Mouse (Mus musculus) liver, embryonic 12.5 days (tissue): ENCODE measurements around the gene Gm47969. TPM values are rescaled to one million over a fixed set of nuclear protein-coding genes. Genes with fewer than 3 reads are reported as not detected.

Experiments used
- ATAC-seq: fragments of 200-750 bp; cut with Nextera tagmentation; 2 replicates; pipeline ENCODE4 v1.8.0; 2017; ENCODE audit warnings: moderate number of reproducible peaks, mild to moderate bottlenecking, moderate library complexity
- H3K27ac ChIP-seq: fragments of 300-500 bp; sonication (generic); 2 replicates; pipeline ENCODE4 v1.5.1; 2016; ENCODE audit warnings: mild to moderate bottlenecking
- H3K27me3 ChIP-seq: fragments of 300-500 bp; sonication (generic); replicated peaks from 2 replicates; pipeline ENCODE4 v1.6.1; 2016; ENCODE audit warnings: mild to moderate bottlenecking, moderate library complexity
- H3K36me3 ChIP-seq: fragments of 300-500 bp; sonication (generic); 2 replicates; pipeline ENCODE4 v1.6.1; 2016; ENCODE audit warnings: mild to moderate bottlenecking, moderate library complexity
- H3K4me1 ChIP-seq: fragments of 300-500 bp; sonication (generic); 2 replicates; pipeline ENCODE4 v1.6.1; 2016
- H3K4me2 ChIP-seq: fragments of 300-500 bp; sonication (generic); 2 replicates; pipeline ENCODE4 v1.6.1; 2016; ENCODE audit warnings: mild to moderate bottlenecking, moderate library complexity
- H3K4me3 ChIP-seq: fragments of 300-500 bp; sonication (generic); 2 replicates; pipeline ENCODE4 v1.5.1; 2016; ENCODE audit warnings: mild to moderate bottlenecking, moderate library complexity
- H3K9ac ChIP-seq: fragments of 300-500 bp; sonication (generic); 2 replicates; pipeline ENCODE4 v1.6.1; 2016; ENCODE audit warnings: mild to moderate bottlenecking, moderate library complexity
- H3K9me3 ChIP-seq: fragments of 300-500 bp; sonication (generic); replicated peaks from 2 replicates; pipeline ENCODE4 v1.6.1; 2016; ENCODE audit warnings: mild to moderate bottlenecking, moderate library complexity
- whole genome bisulfite sequencing: fragments of 180-500 bp; shearing (Covaris S2); methylation state at CpG from one replicate; pipeline ENCODE4 v1.1.7; 2016; ENCODE audit not compliant: insufficient replicate concordance; 5-methylcytosine and 5-hydroxymethylcytosine counted together
- polyA plus RNA-seq: library from polyadenylated mRNA; unstranded; fragments of >200 nt; fragmentation: Nextera tagmentation; extraction: Ambion mirVana; gene quantifications from 2 replicates; pipeline ENCODE4 v1.2.1, GENCODE M21; 2016

Gene Gm47969
- polyA plus RNA-seq, 1 experiment from 2014 or later, result not detected

DNA sequence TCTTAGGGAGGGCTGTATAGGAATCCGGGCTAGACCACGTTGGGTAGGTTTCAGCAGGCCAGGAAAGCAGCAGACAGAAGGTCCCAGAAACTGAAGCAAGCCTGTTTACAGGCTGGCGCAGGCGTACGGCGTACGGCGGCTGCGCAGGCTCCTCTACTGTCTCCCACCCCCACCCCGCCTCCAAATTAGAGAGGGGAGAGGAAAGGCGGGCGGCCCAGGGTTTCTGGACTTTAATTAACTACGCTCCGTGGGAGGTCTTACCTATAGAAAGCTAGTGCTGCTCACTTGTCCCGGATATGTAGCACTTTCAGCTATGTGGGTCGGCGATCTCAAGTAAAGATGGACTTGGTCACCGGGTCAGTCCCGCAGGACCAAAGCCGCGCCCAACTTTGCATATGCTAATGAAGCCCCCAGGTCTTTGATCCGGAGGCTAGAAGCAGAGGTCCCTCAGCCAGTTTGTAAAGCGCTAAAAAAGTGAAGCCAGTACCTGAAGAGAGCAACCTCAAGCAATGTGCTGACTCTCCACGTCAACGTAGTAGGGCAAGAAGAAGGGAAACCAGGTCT, 6.5 kb upstream of the Gm47969 start, which contains the start of gene Slc19a3:
Gene Slc19a3, minus strand, starts transcription at position 340 of the 564 bp plus-strand sequence.
- peak; percentile 58; the same call in 1 of the 2 replicates for ATAC-seq
- peaks cover 4% of the 10 kb centered on the region; the same call in 1 of the 2 replicates for H3K4me1 ChIP-seq
- peak within 1 kb of the TSS; percentile 45 for H3K4me3 ChIP-seq
- no peak within 1 kb of the TSS for H3K27ac ChIP-seq
- no peak within 1 kb of the TSS for H3K9ac ChIP-seq
- H3K27me3 ChIP-seq, result peaks cover 4% of the 10 kb centered on the region; the same call in 1 of the 2 replicates
- peak within 1 kb of the TSS; percentile 66 for H3K4me2 ChIP-seq
- no peaks in the 10 kb centered on the region for H3K36me3 ChIP-seq
- 1% methylated on average over 25 of the region's 25 CpGs for WGBS
- no peaks in the 10 kb centered on the region for H3K9me3 ChIP-seq

DNA sequence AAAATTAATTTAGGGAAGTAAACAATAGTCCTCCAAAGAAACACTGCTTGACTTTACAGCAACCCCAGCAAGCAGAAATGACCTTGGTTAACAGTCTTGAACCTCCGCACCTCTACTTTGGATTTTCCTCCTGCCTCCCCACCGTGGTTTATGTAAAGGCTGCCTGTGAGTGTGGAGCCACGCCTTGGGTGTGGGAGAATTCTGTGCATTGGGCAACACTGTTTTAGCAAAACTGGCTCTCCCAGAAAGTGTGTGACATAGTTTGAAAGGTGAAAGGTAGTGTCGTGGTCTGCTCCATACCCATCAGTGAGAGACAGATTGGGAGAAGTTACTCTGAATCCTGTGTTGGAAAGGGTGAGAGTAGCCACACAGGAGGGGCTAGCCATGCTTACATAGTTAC, 5.7 kb upstream of the Gm47969 start:
- Histone ChIP-seq H3K9me3 (no peaks in the 10 kb centered on the region), H3K9ac (no peak overlapping the region), H3K27me3 (peaks cover 4% of the 10 kb centered on the region; the same call in 1 of the 2 replicates), H3K4me1 (peaks cover 4% of the 10 kb centered on the region; the same call in 1 of the 2 replicates), H3K4me3 (no peak overlapping the region), H3K27ac (no peak overlapping the region), H3K4me2 (no peak overlapping the region), H3K36me3 (no peaks in the 10 kb centered on the region)
- WGBS, result 52% methylated on average over 4 of the region's 4 CpGs
- no peak for ATAC-seq

DNA sequence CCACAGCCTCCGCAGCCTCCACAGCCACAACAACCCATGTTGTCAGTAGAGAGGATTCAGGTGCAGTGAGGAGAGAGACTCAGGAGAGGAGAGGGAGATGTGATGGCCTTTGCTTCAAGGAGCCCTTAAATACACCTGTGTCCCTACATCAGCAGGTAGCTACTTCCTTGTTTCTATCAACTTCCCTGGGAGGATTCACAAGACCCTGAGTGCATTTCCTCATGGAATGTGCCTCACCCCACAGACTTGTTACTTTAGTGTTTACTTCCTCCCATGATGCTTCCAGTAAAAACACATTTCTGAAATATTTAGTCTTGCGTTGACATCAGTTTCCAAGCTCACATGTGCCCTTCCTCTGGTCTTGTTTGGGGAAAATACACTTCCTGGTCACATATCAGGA, 2.4 kb upstream of the Gm47969 start, which contains the start of gene Krtap28-10:
Gene Krtap28-10, minus strand, starts transcription at position 101 of the 400 bp plus-strand sequence.
- H3K4me3 ChIP-seq, result no peak within 1 kb of the TSS
- WGBS, result 79% methylated on average over 2 of the region's 2 CpGs
- no peak within 1 kb of the TSS for H3K27ac ChIP-seq
- no peaks in the 10 kb centered on the region for H3K36me3 ChIP-seq
- ATAC-seq, result no peak
- H3K4me1 ChIP-seq, result peaks cover 4% of the 10 kb centered on the region; the same call in 1 of the 2 replicates
- no peak within 1 kb of the TSS for H3K9ac ChIP-seq
- no peak within 1 kb of the TSS for H3K4me2 ChIP-seq
- peaks cover 4% of the 10 kb centered on the region; the same call in 1 of the 2 replicates for H3K27me3 ChIP-seq
- H3K9me3 ChIP-seq, result no peaks in the 10 kb centered on the region

DNA sequence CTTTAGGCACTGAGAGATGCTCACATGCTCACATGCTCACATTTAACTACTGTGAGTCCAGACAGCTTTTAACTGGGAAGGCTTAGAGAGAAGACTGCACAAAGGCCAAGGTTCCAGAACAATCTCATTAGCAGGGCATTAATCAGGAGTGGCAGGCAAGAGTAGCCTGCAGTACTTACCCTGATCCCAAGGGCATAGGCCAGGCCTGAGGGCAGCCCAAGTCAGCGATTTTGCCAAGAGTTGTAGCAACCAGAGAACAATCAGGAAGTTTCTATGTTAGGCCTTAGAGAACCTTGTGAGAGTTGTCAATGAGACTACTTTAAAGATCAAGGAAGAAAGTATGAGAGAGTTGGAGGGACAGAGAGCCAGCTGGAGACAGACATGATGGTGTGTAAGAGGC, 13.7 kb downstream of the Gm47969 start:
- no peak overlapping the region for H3K4me2 ChIP-seq
- 63% methylated on average over 1 of the region's 1 CpGs for WGBS
- H3K4me3 ChIP-seq, result no peak overlapping the region
- no peak overlapping the region for H3K9ac ChIP-seq
- no peaks in the 10 kb centered on the region for H3K9me3 ChIP-seq
- no peak for ATAC-seq
- no peaks in the 10 kb centered on the region for H3K27me3 ChIP-seq
- H3K27ac ChIP-seq, result no peak overlapping the region
- H3K4me1 ChIP-seq, result no peaks in the 10 kb centered on the region
- no peaks in the 10 kb centered on the region for H3K36me3 ChIP-seq

DNA sequence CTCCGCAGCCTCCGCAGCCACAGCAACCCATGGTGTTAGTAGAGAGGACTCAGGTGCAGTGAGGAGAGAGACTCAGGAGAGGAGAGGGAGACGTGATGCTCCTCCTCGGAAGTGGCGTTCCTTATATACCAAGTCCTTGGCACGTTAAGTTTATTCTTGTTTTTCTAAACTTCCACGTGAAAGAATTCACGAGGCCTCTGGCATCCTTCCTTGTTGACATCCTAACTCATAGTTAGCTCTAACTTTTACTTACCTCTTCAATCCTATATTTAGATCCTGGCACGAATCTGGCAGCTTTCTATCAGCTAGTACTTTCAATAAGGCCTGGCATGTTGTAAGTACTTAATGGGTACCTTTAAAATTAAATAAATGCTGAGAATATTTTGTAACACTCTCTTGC, 14.5 kb downstream of the Gm47969 start, which contains the start of gene A030005K14Rik:
Gene A030005K14Rik, minus strand, starts transcription at position 101 of the 400 bp plus-strand sequence.
- H3K9ac ChIP-seq, result no peak within 1 kb of the TSS
- no peak within 1 kb of the TSS for H3K27ac ChIP-seq
- no peak within 1 kb of the TSS for H3K4me2 ChIP-seq
- H3K4me3 ChIP-seq, result no peak within 1 kb of the TSS
- no peaks in the 10 kb centered on the region for H3K36me3 ChIP-seq
- H3K9me3 ChIP-seq, result no peaks in the 10 kb centered on the region
- H3K4me1 ChIP-seq, result no peaks in the 10 kb centered on the region
- ATAC-seq, result no peak
- no peaks in the 10 kb centered on the region for H3K27me3 ChIP-seq
- 78% methylated on average over 9 of the region's 9 CpGs for WGBS

DNA sequence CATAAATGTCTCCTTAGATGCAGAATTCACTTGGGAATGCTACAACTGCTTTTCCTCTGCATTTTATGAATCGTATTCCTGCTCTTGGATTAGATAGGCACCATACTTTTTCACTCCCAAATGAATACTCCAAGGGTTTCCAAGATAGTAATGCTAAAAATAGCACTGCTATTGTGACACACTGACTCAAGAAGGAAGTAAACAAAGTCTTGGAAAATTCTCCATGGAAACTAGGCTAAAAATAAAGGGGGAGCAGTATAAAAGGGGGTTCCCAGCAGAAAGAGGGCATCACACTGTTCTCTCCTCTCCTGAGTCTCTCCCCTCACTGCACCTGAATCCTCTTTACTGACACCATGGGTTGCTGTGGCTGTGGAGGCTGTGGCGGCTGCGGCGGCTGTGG, 15.9 kb downstream of the Gm47969 start, which contains the start of gene Krtap28-13:
Gene Krtap28-13, plus strand, starts transcription at position 288 of the 400 bp plus-strand sequence.
- no peaks in the 10 kb centered on the region for H3K9me3 ChIP-seq
- 77% methylated on average over 4 of the region's 4 CpGs for WGBS
- no peak within 1 kb of the TSS for H3K4me3 ChIP-seq
- H3K4me1 ChIP-seq, result no peaks in the 10 kb centered on the region
- H3K36me3 ChIP-seq, result no peaks in the 10 kb centered on the region
- H3K27ac ChIP-seq, result no peak within 1 kb of the TSS
- ATAC-seq, result no peak
- no peak within 1 kb of the TSS for H3K4me2 ChIP-seq
- H3K27me3 ChIP-seq, result no peaks in the 10 kb centered on the region
- H3K9ac ChIP-seq, result no peak within 1 kb of the TSS

DNA sequence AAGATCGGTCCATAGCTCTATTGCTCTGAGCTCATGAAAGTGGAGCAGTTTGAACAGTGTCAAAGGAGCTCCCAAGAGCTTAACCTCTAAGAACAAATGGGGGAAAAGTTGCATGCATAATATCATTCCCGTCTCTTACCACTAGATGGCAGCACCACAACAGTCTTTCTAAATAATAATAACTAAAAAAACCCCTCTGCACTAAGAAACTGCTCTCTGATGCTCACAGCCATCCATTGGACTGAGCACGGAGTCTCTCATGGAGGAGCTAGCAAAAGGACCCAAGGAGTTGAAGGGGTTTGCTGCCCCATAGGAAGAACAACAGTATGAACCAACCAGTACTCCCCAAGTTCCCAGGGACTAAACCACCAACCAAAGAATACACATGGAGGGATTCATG, 20.1 kb downstream of the Gm47969 start:
- no peak overlapping the region for H3K27ac ChIP-seq

DNA sequence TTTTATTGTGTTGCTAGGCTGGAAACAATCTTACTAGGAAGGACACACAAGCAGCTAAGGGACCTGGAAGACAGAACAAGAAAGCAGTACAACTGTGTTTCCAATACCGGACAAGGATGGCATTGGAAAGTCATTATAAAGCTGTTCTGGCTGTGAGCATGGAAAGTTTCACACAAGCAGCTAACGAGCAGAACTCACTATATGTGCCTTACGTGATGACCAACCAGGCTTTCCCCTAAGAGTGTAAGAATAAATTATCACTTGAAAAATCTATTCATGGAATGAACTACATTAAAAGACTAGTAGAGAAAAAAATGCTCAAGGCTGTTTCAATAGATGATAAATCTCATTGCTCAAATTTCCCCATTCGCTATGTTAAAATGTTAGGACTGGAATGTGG, 21.8 kb downstream of the Gm47969 start:
- Histone ChIP-seq H3K27me3 (no peaks in the 10 kb centered on the region), H3K9me3 (no peaks in the 10 kb centered on the region), H3K4me3 (no peak overlapping the region), H3K9ac (no peak overlapping the region), H3K36me3 (no peaks in the 10 kb centered on the region), H3K4me1 (no peaks in the 10 kb centered on the region), H3K27ac (no peak overlapping the region), H3K4me2 (no peak overlapping the region)
- WGBS, result 74% methylated on average over 4 of the region's 4 CpGs
- ATAC-seq, result no peak

More for the DNA sequence above, 20.1 kb downstream of the Gm47969 start:
- H3K36me3 ChIP-seq, result no peaks in the 10 kb centered on the region
- H3K27me3 ChIP-seq, result no peaks in the 10 kb centered on the region
- H3K9me3 ChIP-seq, result no peaks in the 10 kb centered on the region
- 10% methylated on average over 3 of the region's 3 CpGs for WGBS
- H3K4me3 ChIP-seq, result no peak overlapping the region
- no peaks in the 10 kb centered on the region for H3K4me1 ChIP-seq
- H3K9ac ChIP-seq, result no peak overlapping the region
- ATAC-seq, result no peak
- H3K4me2 ChIP-seq, result no peak overlapping the region

DNA sequence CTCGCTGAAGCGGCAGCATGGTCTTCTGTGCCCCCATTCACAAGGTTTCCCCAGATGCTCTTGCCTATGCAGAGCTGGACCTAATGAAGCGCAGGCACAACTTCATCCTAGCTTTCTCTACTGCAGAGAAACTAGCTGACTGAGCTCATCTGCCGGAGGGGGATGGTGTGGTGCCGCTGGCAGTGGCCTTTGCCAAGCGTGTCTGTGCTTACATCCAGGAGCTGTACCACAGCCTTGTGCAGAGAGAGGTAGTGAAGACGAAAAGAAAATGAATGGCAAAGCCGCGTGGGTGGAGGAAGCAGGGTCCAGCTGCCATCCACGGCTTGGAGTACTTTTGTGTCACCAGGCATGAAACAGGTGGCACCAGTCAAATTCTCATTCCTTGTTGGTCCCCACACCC, 22.5 kb downstream of the Gm47969 start:
- WGBS, result 72% methylated on average over 10 of the region's 10 CpGs
- Histone ChIP-seq H3K9me3 (no peaks in the 10 kb centered on the region), H3K36me3 (no peaks in the 10 kb centered on the region), H3K9ac (no peak overlapping the region), H3K4me3 (no peak overlapping the region), H3K4me2 (no peak overlapping the region), H3K27me3 (no peaks in the 10 kb centered on the region), H3K27ac (no peak overlapping the region), H3K4me1 (no peaks in the 10 kb centered on the region)
- no peak for ATAC-seq

DNA sequence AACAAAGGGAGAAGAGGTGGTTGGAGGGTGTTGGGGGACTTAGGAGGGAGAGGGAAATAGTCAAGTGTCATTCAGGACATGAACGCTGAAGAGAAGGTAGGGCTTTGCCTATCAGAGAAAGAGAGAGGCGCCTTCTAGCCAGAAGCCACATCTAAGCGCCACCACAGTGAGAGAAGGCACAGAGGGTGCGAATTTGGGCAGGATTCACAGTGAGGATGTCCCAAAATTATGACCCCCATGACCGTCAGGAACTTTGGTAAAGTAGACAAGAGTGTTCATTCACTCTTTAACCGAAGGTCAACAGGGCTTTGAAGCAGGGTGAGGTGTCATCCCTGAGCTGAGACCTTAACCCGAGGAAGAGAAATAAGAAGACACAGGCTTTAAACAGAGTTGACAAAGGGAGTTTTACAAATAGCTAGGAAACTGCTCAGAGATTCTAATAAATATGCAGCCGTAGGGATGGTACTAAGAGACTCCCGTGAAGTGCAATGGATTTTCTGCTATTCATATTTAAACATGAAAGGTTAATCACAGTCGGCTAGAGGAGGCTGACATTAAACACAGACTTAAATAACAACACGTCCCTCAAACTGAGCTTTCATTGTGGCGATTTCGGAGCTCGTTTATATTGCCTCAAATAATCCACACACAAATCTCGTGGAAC, 30.9 kb downstream of the Gm47969 start:
- Histone ChIP-seq H3K4me2 (0 out of 2 replicates have a peak overlapping the region, but pooled peaks have one; percentile 9), H3K27ac (no peak overlapping the region), H3K4me3 (no peak overlapping the region), H3K9ac (no peak overlapping the region), H3K9me3 (no peaks in the 10 kb centered on the region), H3K27me3 (no peaks in the 10 kb centered on the region), H3K36me3 (no peaks in the 10 kb centered on the region), H3K4me1 (no peaks in the 10 kb centered on the region)
- no peak for ATAC-seq
- WGBS, result 30% methylated on average over 15 of the region's 15 CpGs

DNA sequence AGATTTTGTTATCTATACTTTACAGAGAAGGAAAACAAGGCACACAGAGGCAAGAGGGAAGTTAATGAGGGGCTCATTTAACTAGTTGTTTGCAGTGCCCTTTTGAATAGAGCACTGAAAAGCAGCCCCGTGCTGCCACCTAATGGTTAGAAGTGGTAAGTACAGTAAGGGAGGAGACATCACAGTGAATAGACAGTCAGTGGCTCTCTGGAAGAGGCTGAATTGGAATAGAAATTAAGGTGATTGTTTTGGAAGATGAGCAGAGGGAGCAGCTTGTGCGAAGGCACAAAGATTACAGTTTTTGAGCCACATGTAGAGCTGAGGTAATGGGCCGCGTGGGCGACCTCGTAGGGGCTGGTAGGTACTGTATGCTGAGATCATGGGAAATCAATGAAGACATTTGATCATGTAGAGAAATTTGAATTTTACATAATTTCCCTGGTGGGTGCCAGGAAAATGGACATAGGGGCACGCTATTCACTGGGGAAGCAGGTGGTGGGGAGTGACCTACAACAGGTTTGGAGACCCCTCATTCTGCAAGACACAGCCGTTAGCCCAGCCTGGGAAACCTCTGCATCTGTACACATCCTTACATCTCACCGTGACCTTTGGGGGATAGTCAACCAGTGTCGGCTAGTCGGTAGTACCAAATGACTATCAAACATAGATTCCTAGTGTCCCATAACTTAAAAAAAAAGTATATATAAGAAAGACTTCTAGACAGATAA, 31.6 kb downstream of the Gm47969 start:
- WGBS, result 38% methylated on average over 11 of the region's 11 CpGs
- H3K27ac ChIP-seq, result no peak overlapping the region
- ATAC-seq, result no peak
- H3K4me2 ChIP-seq, result 0 out of 2 replicates have a peak overlapping the region, but pooled peaks have one; percentile 9
- no peak overlapping the region for H3K9ac ChIP-seq
- H3K36me3 ChIP-seq, result no peaks in the 10 kb centered on the region
- H3K4me3 ChIP-seq, result no peak overlapping the region
- no peaks in the 10 kb centered on the region for H3K9me3 ChIP-seq
- no peaks in the 10 kb centered on the region for H3K27me3 ChIP-seq
- no peaks in the 10 kb centered on the region for H3K4me1 ChIP-seq

DNA sequence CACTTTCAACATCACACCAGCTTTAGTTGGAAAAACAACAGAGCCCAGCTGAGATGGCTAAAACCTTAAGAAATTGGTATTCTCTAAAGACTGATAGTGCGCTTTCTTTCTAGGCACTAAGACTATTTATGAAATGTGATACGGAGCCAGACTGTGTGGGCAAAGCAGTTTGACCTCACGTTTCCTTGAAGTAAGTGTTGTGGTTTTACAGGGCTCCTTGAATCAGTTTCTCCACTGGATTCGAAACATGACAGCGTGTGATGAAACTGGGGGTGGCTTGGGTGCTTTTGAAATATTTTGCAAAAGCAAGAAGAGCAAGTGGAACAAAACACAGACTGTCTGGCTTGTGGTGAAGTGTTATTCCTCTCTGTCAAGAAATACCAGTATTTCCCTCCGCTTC, 32.3 kb downstream of the Gm47969 start:
- no peak overlapping the region for H3K9ac ChIP-seq
- H3K36me3 ChIP-seq, result no peaks in the 10 kb centered on the region
- no peaks in the 10 kb centered on the region for H3K27me3 ChIP-seq
- WGBS, result 54% methylated on average over 6 of the region's 6 CpGs
- H3K4me2 ChIP-seq, result no peak overlapping the region
- no peak overlapping the region for H3K4me3 ChIP-seq
- ATAC-seq, result no peak
- H3K4me1 ChIP-seq, result no peaks in the 10 kb centered on the region
- H3K9me3 ChIP-seq, result no peaks in the 10 kb centered on the region
- no peak overlapping the region for H3K27ac ChIP-seq
